Mouse (Mus musculus) layer of hippocampus, postnatal 14 days (tissue): ENCODE measurements at regions not wholly inside any gene's neighbourhood (a gene's known extent, or its start where the extent isn't known, plus 50 kb on each side); places are given as distances from the start of the nearest gene placed in this dataset.

ENCODE experiments used
- DNase-seq, 2 experiments: peaks; one replicate each; pipeline ENCODE4 v3.0.0; 2021 to 2022; ENCODE audit warnings: low spot score in 2 of 2, mixed read lengths in 1 of 2

DNA sequence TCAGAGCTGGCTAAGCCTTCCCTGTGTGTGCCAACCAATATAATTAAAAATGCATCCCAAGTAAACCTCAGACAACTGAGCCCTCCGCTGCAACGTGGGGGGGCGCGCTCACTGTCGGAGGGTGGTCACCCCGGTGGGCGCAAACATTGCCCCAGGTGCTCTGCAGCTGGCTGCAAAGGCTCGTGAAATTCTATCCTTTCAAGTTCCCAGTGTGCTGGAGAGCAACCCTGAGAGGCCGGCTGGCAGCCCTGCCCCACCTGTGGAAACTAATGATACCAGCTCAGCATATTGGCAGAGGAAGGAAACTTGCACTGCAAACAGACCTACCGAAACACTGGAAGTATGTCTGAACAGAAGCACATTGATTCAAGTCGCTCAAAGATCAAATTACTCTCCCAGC lies 249.4 kb upstream of the Rgma start:
- no peak for DNase-seq

DNA sequence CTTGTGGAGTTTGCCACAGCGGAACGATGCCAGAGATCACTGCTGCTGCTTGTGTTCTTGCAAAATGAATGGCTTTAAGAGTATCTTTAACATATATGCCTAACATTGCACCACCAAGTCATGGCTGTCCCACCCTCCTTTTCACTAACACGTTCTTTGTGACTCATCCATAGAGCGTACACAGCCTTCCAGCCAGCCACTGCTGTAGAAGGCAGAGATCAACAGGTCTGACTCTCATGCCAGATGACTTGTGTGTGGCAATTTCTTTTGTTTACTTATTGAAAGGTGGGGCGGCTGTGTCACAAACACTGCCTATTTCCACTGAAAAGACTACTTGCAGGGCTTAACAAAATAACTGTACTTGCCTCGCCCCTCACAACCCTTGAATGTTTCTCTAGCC lies 239.5 kb upstream of the Rgma start:
- no peak for DNase-seq

DNA sequence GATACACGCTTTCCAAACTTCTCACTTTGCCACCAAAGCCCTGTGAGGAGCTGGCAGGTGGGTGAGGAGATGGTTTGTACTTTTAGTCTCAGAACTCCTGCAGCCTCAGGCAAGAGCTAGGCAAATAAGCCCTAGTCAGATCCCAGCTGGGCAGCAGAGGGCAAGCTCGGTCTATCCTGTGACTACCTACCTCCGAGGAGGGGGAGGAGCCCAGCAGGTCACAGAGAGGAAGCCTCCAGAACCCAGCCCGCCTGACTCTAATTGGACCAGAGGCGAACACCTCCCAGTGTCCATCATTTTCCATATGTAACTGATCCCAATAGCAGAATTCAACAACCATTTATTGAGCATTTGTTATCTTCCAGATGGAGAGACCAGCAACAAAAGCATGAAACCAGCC lies 237.0 kb upstream of the Rgma start:
- no peak for DNase-seq

DNA sequence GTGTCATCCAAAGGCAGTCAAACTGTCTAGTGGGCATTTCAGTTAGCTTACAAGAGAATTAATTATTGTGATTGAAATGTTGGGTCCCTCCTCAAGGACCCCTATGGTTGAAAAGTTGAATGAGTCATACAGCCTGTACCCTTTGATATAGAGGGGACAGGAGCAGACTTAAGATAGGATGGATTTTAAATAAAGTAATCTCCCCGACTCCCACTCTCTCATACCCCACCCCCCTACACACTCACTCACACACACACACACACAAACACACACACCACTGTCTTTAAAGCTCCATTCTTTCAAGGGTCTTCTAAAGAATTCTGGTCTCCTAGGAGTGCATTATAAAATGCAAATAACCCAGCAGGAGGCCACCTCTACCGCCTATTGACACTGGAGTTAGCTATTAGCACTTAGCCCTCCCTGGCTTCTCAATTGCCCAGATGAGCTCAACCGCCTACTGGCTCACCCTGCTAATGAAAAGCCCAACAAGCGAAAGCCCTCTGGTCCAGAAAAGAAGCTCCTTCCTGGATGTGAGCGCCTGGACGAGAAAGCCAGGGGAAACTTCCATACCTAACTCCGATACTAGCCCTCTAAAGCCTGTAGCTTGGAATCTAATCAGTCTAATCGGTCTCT lies 236.3 kb upstream of the Rgma start:
- DNase-seq = no peak

DNA sequence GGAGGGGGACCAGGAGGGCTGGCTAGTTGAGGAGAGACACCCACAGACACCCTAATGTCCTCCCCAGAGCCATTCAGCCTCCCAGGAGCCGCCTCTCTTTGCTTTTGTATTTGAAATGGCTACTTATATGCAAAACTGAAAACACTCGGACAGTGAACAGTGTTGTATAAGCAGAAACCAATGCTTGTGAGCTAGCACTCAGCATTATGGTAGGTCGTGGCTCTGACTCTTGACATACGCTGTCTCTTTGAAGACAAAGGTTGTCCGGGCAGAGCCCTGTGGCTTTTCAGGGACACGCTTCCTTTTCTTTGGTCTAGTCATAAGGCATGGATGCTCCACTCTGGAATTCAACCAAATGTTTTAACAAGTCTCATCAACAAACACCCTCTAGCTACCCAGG lies 235.4 kb upstream of the Rgma start:
- DNase-seq = no peak

DNA sequence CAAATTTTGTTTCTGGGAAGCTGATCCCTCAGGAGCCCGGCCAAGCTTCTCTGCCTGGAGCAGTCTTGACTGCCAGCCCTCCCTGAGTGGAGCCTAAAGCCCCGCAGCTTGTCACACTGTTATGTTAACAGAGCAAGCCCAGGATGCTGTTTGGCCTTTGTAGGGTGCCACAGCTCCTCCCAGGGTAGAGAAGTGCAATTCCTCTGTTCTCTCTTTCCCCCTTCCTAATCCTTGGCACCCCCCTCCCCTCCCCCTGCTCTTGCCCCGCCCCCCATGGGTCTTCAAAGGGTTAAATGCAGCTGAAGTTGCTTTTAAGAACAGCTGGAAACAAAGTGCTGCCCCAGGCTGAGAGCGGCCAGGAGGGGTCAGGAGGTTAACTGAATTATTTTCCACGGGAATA lies 234.1 kb upstream of the Rgma start:
- DNase-seq = no peak

DNA sequence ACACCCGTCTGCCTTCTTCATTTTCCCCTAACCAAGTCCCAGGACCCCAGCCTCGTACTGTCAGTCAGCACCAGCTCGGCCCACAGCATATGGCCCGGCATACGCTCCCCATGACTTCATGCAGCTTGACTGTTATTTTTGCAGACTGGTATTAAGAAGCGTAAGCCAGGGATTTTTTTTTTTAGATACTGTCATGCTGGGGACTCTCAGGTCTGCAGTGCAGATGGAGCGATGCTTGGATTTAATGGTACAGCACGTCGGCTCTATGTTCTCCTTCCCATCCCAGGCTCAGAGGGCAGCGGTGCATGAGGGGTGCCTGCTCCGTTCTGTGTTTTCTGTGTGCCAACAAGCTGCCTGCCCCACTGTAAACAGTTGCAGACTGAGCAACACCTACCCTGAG lies 231.4 kb upstream of the Rgma start:
- peak in 1 of 2 experiments; percentile 40 for DNase-seq

DNA sequence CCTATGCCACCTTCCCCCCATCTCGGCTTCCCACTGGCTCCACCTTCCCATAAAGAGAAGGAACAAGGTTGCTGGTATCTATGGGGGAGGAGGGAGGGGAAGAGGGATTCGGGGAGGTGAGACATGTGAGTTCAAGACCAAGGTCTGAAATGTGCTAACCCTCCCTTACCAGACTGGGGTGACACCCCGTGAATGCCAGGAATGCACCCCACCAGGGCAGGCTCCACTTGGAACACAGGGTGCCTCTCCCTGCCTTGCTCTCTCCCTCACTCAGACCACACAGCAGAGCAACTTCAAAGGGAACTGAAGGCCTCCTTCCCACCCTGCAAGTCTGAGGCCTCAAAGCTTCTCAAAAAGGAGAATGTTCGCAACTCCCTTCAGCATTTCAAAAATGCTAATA lies 230.5 kb upstream of the Rgma start:
- DNase-seq = no peak

DNA sequence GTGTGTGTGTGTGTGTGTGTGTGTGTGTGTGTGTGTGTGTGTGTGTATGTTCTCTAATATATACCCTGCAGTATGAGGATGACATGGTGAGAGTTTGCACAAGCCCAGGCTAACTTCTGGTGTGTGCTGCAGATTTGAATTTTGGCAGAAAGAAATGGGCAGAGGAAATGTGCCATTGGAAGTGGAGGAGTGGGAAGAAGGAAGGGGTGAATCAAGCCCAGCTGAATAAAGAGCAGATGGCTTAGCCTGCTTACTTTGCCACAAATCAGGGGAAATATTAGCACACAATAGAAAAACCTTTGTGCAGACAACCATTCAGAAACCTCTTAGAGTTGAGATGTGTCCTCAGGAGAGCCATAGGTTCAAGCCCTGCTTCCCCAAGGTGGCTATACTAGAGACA lies 228.1 kb upstream of the Rgma start:
- DNase-seq = peak; percentile 22 to 75

DNA sequence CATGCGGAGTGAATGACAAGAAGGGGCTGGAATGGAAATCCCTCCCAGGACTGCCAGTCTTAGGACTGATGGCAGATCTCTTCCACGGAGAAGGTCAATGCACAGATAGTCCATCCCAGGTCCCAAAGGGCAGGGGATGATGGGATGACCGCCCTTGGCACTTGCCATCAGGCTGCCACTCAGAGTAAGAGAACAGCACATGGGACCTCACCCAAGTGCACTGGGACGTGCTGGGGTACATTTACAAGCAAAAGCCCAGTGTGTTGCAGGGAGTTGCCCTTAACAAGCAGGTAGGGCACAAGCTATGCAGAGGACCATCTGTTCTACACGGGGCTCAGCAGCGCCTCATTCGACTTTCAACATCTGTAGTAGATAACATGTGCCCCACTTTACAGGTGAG lies 224.9 kb upstream of the Rgma start:
- no peak for DNase-seq

DNA sequence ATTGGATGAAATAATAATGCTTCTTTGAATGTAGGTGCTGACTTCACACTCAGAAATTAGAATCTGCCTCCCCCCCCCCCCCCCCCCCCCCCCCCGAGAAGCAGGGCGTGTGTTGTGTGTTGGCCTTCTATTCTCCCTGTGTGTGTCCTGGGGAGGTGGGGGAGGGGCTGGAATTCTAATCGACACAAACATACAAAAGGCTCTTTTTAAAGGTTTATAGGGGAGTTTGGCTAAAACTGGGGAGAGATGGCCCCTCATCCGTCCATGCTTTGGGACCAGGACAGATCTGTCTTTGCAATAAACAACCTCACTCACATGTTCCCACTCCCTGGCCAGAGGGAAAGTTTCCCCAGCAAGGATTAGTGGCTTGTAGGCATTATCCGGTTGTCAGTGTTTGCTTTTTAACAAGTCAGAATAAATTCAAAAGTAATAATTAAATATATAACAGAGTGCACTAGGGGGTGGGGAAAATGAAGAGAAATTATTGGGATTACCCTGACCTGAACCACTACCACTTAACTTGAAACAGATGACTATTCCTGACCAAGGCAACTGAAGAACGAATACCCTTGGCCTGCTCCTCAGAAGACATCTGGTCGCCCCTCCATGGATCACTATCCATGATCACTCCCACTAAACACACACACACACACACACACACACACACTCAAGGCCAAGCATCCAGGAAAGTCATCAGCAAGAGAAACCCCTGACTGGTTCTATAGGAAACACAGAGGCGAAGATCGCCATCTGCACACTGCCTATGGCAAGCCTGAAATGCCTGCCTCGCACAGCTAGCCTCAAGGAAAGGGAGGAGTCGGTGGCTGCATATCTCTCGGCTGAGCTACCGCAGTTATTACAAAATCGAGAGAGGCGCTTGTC lies 223.5 kb upstream of the Rgma start:
- DNase-seq = no peak

DNA sequence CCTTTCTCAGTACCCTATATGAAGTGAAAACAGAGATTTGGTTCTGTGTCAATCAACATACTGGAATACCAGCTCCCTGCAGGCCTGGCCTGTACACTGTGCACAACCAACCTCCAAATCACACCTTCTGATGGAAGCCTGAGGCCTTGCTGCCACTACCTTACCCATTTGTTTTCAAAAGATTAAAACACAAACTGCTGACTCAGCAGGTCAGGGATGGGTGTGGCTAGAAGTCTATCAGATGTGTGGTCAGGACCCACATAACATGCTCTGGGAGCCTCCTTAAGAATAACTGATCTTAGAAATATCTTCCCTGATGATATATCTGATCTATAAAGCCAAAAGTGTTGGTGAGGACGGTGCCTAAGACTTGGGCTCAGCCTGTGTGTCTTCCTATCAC lies 221.6 kb upstream of the Rgma start:
- DNase-seq = no peak

DNA sequence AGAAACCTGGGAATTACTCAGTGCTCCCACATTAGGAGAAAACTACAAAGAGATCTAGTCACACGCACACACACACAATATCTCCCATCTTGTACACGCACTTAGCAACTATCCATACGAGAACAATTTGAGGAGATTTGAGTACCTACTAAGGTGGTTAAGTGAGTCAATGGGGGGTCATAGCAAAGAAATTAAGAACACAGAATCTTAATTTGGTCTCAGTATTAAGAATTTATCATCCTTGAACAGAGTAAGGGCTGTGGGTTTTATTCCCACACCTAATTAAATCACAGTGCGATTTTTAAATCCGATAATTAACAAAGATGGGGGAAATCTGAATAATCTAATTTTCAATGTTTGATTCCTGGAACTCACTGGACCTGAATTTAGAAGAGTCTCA lies 216.5 kb upstream of the Rgma start:
- DNase-seq = no peak

DNA sequence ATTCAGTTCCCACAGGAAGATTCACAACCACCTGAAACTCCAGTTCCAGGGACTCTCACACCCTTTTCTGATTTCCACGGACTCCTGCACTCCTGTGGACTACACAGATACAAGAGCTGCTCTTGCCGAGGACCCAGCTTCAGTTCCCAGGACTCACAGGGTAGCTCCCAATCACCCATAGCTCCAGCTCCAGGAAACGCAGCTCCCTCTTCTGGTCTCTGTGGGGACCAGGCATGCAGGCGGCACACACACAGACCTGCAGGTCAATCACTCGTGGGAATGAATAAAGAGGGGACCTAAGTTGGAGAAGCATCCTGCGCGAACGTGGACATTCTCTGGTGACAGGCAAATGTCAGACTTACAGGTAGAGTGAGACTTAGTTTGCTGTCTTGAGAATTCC lies 214.3 kb upstream of the Rgma start:
- DNase-seq = no peak

DNA sequence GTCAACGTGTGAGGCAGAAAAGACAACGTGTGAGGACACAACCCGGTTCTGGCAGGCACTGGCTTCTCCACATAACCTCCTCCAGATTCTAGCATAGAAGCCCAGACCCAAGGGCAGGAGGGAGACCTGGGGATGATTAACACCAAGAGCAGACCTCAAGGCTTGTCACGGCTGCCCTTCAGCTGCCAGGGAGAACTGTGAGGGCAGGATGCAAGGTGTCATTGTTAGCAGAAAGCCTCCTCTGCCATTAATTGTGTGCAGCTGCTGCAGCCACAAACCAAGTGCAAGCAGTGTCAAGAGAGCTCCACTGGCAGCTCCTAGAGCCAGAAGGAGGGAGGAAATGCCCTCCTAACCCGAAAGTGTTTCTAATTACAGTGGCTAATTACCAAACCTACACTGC lies 211.6 kb upstream of the Rgma start:
- DNase-seq = no peak

DNA sequence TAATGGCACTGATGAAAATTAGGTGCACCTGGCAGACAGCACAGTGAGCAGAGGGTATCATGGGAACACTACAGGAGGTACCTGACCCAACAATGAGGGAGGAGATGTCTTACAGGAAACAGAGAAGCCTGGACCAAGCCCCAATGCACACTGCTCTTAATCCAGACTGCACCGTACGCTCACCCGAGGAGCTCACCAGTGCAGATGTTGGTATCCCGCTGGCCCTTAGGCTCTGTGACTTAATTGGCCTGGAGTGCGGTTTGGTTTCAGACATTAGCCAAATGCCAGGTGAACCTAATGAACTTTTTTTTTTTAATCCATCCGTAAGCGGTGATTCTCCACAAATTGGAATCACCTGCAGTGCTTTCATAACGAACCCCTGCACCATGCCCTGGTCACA lies 209.8 kb upstream of the Rgma start:
- no peak for DNase-seq

DNA sequence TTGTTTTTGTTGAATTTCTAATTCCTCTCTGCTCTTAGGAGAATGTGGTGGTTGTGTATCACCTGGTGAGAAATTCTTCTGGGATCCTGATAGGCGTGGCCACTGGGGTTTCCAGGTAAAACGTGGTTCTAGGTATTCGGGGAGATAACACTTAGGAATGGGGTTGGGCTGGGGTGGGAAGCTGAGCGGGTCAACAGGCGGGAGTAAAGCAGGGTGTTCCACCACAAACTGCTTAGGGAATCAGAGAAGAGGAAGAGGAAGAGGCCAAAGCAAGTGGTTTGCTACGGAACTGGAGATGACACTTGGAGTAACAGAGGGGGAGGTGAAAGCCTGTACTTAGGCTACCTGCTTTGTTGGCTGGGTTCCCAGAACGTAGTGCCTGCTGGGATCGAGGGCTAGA lies 205.9 kb upstream of the Rgma start:
- DNase-seq = no peak

DNA sequence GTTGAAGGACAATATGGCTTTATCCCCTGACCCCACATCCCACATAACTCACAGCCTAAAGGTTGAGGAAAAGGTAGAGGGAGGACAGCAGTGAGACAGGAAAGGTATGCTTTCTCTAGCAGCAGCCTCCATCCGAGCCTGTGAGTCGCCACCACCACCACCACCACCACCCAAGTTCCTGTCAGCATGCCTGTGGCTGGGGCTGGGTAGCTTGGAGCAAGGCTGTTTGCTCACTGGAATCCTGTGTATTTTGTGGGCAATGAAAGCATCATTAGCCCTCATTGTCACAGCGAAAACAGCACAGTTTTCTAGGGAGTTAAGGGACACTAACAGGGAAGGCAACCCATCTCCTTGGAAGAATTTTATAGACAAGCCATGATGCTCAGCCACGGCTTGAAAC lies 202.7 kb upstream of the Rgma start:
- DNase-seq = no peak

DNA sequence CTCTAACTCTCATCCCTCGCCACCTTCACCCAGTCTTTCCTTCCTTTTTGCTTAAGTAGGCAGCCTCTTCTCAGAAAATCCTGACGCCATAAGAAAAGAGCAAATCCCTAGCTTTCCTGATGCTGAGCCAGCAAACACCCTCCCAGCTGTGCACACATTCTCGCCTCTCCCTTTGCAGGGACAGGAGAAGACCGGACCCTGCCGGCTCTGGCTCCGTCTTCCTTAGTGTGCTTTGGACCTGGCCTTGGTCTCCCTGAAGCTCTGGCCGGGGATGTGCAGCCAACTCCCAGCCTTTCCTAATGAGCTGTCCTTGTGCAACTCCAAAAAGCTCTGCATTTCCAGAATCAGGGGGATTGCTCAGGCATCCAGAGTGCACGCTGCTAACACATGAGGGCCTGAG lies 191.5 kb upstream of the Rgma start:
- peak; percentile 24 to 37 for DNase-seq

DNA sequence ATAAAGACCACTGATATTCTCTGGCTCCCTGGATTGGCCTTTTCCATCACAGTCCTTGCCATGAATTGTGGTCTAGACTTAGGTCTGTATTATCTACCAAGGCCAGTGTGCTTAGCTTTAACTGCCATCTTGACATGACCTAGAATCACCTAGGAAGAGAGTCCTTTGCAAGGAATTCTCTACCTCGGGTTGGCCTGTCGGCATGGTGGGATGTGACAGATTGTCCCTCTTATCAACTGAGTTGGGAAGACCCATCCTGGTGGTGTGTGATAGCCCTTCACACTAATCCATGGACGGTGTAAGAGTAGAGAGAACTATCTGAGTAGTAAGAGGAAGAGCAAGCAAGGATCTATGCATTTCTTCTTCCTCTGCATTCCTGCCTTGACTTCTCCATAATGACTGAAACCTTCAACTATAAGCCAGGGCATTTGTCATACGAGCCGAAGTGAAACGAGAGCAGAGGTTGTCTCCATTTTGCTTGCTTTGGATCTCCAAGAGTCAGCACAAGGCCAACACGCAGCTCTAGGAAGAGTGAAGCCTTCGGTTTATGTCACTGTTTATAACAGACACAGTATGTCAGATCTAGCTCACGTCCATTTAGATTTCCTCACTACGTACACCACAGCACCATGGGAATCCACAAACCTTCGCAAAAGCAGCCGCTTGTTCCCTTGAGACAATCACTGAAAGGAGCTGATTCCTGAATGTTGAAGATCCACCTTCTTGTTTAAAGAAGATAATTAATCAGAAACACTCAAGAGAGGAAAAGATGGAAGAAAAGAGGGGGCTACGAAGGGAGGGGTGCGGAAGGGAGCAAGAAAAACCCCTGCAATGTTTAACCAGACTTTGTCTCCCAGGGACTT lies 190.9 kb upstream of the Rgma start:
- no peak for DNase-seq

DNA sequence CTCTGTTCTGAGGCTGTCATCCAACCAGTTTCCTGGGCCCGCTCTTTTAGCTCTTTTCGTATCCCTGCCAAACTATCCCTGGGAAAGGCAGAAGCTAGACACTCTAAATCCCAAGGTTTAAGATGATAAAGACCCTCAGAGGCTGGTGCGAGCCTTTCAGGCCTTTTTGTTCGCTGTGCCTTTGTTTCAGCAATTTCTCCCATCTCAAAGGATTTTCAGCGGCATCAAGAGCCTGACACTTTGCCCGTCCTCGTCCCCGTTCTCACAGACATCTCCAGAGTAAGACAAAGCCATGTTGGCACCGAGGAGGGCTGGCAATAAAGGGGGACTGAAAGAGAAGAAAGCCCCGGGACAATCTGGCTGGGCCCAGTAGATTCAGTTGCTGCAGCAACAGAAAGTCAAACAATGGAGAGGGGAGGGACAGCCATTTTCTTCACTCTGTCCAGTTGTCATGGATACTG lies 190.2 kb upstream of the Rgma start:
- DNase-seq = peak; percentile 70 to 78

DNA sequence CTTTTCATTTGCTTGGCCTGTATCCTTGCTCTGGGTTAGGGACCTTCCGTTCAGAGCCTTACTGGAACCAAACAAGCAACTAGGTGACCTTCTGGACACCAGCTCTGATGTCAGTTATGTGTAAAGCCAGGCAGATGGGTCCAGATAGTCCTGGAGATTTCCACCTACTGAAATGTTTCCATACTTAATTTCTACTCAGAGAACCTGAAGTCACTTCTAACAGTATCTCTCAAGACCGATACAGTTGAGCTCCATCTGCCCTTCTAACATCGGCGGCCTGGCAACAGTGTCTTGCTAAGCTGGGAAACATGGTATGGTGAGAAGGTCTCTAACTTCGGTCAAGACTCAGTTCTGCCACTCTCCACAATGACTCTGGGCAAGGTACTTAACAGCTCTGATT lies 189.7 kb upstream of the Rgma start:
- DNase-seq = peak in 1 of 2 experiments; percentile 34
